Mouse (Mus musculus): ENCODE measurements around the gene Btbd18.

Btbd18 gene

DNA sequence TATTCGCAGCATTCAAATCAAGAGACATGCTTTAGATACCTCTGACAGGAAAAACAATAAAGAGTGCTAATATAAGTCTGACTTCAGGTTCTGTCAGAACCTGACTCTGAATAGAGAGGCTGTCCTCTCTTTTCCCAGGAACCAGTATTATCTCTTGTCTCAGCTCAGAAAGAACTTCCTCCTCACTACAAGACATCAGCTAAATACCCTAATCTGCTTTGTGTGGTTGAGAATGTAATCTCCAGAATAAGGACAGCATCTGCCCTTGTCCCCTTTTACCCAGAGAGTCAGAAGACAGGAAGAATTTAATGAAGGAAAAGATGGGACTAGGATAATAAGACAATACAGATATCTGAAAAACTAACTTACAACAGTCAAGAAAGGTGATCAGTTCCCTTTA is 44.6 kb downstream of the Btbd18 start:
- DNase-seq (ENCODE audit: low spot score): no peak

DNA sequence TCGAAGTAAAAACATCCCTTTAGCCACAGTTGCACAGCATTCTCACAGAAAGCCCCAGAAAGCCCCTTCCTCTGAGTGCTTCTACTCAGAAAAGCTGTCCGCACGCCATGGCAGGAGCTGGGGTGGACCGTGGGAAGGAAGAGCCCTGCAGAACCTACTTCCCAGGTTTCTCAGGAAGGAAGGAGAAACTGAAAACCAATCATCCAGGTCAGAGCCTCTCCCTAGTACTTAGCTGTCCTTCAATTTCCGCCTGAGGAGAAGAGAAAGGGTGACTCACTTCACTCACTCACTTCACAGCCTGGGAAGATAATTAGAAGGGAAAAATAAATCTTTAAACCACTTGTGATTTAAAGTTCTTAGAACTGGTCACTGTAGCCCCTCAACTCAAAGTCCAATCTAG is 45.5 kb downstream of the Btbd18 start:
- DNase-seq (ENCODE audit: low spot score): no peak

DNA sequence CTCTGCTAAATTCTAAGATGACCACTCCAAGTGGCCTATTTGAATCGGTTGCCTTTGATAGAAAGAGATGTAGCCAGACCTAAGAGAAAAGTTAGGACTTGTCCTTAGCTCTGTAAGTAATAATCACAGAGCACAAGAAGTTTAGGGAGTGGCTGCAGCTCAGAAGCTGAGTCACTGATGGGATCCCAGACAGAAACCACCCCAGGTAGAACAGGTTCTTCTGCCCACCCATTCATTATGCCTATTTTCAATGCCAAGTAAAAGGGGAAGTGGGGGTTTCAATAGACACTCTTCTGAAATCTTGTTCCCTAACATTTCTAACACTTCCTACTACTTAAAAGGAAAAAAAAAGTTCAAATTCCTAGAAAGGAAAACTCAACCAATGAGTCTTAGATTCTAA is 46.4 kb downstream of the Btbd18 start:
- no peak for DNase-seq (ENCODE audit: low spot score)

DNA sequence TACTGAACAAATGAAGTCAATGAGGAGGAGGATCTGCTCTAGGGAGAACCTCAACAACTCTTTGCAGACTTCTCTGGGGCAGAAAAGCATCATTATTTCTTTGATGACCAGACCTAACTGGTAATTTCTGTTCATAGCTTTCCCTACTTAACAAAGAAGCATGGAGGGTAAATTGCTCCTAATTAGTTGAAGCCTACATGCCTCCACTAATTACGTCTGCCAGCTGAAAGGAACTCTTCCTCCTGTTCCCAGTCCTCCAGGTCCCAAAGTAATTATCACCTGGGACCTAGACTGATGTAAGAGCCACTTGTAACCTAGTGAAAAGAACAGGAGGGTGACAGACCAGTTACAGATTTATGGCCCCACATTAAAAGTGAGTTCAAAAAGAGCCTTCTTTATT is 48.6 kb downstream of the Btbd18 start:
- DNase-seq (ENCODE audit: low spot score): no peak

DNA sequence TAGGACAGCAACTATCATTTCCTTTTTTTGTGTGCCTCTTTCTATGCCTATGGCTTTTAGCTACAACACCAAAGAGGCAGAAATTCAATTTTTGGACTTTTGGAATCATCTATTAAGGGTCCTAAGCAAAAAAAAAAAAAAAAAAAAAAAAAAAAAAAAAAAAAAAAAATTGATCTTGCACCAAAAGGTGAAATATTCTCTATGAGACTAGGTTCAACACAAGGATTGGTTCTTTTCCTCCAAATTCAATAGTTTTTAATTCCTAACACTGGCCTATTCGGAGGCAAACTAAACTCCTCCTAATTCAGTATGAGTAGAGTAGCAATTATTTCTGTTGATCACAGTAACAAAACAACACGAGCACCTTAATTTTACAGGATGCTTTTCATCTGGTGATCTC is 53.0 kb downstream of the Btbd18 start:
- no peak for DNase-seq (ENCODE audit: low spot score)

DNA sequence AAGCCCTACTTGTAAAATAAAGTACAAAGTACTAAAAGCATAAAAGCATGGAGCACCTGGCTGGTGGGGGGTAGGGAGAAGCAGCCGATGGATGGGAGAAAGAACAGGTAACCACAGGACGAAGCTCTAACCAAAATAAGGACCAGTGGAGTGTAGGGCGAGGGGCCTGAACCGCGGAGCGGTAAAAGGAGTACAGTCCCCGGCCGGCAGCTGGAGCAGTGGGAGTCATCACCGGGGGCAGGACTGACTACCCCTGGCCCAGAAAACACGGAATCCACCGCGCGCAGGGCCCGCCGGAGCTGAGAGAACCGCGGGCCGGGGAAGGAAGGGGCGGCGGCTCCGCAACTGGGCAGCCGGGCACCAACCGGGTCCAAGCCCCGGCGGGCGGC is 55.5 kb downstream of the Btbd18 start:
- DNase-seq (ENCODE audit: low spot score): no peak

DNA sequence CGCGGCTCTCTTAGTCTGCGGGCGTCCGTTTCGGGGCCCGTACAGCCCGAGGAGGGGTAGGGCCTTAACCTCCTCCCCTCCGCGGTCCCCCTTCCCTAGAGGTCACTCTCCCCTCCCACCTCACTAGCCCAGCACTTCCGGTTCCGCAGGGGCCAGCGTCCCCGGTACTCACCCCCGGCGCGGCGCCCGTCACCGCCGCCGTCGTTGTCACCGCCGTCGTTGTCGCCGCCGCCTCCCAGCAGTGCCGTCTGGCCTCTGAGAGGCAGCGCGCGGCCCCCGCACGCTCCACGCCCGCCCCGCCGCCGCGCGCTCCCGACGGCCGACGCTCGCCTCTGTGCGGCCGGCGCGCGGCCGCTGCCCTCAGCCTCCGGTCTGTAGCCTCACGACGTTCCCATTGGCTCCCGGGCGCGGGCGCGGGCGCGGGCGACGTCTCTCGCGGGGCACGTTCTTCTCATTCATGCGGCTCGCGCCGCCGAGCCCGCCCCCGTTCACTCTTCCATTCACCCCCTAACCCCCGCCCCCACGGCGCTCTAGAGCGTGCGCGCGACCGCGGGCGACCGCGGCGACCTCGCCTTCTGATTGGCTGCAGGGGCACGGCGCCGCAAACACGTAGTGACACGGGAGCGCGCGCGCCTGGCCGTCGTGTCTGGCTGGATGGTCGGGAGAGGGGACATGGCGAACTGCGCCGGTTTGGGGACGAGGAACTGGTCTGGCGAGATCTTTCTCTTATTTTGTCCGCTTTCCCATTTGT is 56.1 kb downstream of the Btbd18 start, which contains the start of gene Zdhhc5:
Gene Zdhhc5 (minus strand): TSS at position 370 of the 751 bp plus-strand sequence.
- DNase-seq (ENCODE audit: low spot score): peak; percentile 99

DNA sequence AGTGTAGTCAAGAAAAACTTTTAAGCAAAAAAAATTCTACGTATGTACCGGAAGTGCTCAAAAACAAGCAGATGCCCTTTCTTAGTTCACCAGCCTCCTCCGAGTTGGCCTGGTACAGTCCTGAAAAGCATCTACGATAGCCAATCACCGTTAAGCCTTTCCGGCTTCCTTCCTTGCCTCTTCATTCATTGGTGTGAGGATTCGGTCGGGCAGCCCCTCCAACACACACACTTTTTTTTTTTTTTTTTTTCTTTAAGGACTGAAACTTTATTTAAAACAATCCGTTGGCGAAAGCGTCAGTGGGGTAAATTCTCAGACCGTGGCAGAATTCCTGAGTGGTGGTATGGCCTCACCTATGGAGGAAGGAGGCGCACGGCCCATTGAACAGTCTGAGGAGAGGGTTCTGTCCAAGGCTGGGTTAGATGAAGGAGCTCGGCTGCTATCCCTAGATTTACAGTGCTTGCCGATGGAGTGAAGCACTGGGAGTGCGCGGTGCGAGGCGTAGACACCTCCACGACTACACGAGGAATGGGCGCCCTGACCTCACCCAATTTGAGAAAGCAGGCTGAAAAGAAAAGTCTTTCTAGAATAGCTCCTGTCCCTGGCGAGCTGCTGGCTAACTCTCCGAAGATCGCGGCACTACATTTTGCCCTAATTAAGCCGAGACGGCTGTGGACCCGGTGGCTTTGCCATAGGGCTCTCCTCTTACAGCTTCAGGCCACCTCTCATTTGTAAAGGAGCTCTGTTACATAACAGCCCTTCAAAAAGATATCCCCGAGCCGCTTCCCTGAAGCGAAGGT is 56.9 kb downstream of the Btbd18 start:
- peak; percentile 68 for DNase-seq (ENCODE audit: low spot score)

DNA sequence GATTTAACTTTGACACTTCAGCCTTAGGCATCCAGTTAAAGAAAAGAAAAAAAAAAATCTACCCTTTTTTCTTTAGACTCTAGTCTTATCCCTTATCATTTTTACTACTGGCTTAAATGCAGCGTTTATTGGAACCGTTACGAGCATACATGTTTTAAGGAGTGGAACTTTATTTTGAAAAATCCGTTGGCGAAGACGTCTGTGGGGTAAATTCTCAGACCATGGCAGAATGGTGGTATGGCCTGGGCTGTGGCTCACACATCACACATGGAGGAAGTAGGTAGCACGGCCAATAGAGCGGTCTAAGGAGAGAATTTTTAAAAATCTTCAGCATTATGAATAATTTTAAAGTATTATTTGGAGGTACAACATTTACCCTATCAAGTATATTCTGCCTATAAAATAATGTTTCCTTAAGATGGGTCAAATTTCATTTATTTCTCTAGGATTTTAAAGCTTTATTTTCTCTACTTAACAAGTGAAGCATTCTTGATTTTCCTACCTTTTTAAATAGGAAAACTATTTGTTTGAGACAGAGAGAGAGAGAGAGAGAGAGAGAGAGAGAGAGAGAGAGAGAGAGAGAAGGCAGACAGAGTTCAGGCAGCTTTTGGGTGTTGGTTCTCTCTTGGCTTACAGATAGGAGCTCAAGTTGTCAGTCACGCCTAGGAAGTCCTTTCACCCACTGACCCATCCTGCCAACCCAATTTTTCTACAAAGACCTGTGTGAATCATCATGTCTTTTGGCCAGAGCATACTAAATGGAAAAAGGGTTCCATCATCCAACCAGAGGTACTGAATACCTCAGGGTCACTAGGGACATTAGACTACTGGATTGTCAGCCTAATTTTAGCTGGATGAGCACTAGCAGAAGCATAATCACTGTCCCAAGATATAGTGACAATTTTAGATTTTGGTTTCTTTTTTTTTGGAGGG is 57.8 kb downstream of the Btbd18 start:
- DNase-seq (ENCODE audit: low spot score): no peak

DNA sequence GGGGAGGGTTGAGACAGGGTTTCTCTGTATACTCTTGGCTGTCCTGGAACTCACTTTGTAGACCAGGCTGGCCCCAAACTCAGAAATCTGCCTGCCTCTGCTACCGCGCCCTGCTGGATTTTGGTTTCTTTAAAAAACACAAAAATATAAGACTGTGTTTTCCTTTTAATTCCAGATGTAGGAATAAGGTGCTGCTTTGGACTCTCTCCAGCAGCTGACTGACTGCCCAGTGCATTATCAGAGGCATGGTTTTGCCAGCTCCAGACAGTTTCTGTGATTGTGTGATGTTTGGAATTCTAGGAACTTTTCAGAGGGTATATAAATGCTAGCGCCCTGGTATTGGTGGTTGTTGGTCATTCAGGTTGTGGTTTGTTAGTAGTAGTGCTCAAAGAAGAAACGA is 58.5 kb downstream of the Btbd18 start:
- no peak for DNase-seq (ENCODE audit: low spot score)
